Mouse (Mus musculus) midbrain, postnatal 0 days (tissue): Measurements from ENCODE around the gene Sept5. TPM values are rescaled to one million over a fixed set of nuclear protein-coding genes. Genes with fewer than 3 reads are reported as not detected.

ENCODE experiments used
- ATAC-seq: fragments of 200-750 bp; cut with Nextera tagmentation; 2 replicates; pipeline ENCODE4 v1.8.0; 2017; ENCODE audit warnings: moderate number of reproducible peaks, mild to moderate bottlenecking, moderate TSS enrichment, moderate library complexity; ENCODE audit not compliant: low FRiP score
- DNase-seq: peaks from one replicate; pipeline ENCODE4 v3.0.0-alpha.2; 2015; ENCODE audit warnings: low spot score
- H3K27ac ChIP-seq: fragments of 300-500 bp; sonication (generic); 2 replicates; pipeline ENCODE4 v1.5.1; 2014; ENCODE audit warnings: low read depth, mild to moderate bottlenecking, low read length, mixed read lengths
- H3K27me3 ChIP-seq: fragments of 300-500 bp; sonication (generic); 2 replicates; pipeline ENCODE4 v1.6.1; 2014; ENCODE audit warnings: low read length, control low read depth, mixed read lengths; ENCODE audit not compliant: insufficient read depth
- H3K36me3 ChIP-seq: fragments of 300-500 bp; sonication (generic); 2 replicates; pipeline ENCODE4 v1.6.1; 2014; ENCODE audit warnings: low read length, control low read depth, mixed read lengths; ENCODE audit not compliant: insufficient read depth
- H3K4me1 ChIP-seq: fragments of 300-500 bp; sonication (generic); 2 replicates; pipeline ENCODE4 v1.6.1; 2014; ENCODE audit warnings: mild to moderate bottlenecking, control low read depth, antibody characterized with exemption, low read length, mixed read lengths; ENCODE audit not compliant: insufficient read depth
- H3K4me2 ChIP-seq: fragments of 300-500 bp; sonication (generic); 2 replicates; pipeline ENCODE4 v1.6.1; 2014; ENCODE audit warnings: low read depth, mild to moderate bottlenecking, low read length, mixed read lengths; ENCODE audit not compliant: poor library complexity, severe bottlenecking
- H3K4me3 ChIP-seq: fragments of 300-500 bp; sonication (generic); 2 replicates; pipeline ENCODE4 v1.5.1; 2014; ENCODE audit warnings: low read depth, mild to moderate bottlenecking, low read length, moderate library complexity
- H3K9ac ChIP-seq: fragments of 300-500 bp; sonication (generic); replicated peaks from 2 replicates; pipeline ENCODE4 v1.6.1; 2014; ENCODE audit warnings: mild to moderate bottlenecking, low read length, moderate library complexity, mixed read lengths; ENCODE audit not compliant: poor library complexity, severe bottlenecking
- H3K9me3 ChIP-seq: fragments of 300-500 bp; sonication (generic); 2 replicates; pipeline ENCODE4 v1.6.1; 2016; ENCODE audit warnings: low read length, control low read depth
- CTCF ChIP-seq: IDR thresholded peaks from 2 replicates; pipeline ENCODE4 v1.5.1; 2016; ENCODE audit warnings: antibody characterized with exemption, mild to moderate bottlenecking
- WGBS: fragments of 180-500 bp; shearing (Covaris S2); extraction: QIAGEN DNeasy Blood & Tissue Kit; methylation state at CpG from one replicate; pipeline ENCODE4 v1.1.7; 2014; 5-methylcytosine and 5-hydroxymethylcytosine counted together
- polyA plus RNA-seq: library from polyadenylated mRNA; unstranded; fragments of >200 nt; fragmentation: Nextera tagmentation; extraction: Ambion mirVana; gene quantifications from 2 replicates; pipeline ENCODE4 v1.2.1, GENCODE M21; 2015
- total RNA-seq: library from RNA; depleted of rRNA; stranded (reverse); fragments of >200 nt; gene quantifications from 2 replicates; pipeline ENCODE4 v1.2.3, GENCODE M21; 2014

Gene Sept5
- total and polyA plus RNA-seq, 2 experiments from 2014 or later, result 247 to 407 TPM

DNA sequence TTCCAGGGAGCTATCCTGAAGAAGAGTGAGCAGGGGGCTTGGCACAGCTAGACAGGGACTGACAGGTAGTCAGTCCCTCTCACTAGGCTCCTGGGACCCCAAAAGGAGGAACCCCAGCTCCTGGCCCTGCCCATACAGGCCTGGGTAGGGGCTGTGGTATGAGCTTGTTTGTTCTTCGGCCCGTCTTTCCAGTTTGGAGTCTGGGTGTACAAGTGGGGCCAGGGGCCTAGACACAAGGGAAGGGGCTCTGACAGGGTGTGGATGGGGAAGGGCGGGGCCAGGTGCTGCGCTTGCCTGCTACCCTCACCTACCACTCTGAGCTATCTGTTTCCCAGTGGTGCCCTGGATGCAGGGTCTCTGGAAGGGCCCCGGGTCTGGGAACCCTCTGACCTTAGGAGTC, 24.0 kb downstream of the Sept5 start:
- WGBS, result 84% methylated on average over 5 of the region's 5 CpGs
- Histone ChIP-seq H3K9me3 (no peaks in the 10 kb centered on the region), H3K9ac (no peak overlapping the region), H3K36me3 (no peaks in the 10 kb centered on the region), H3K4me2 (no peak overlapping the region), H3K27me3 (0 out of 2 replicates have a peak, but pooled peaks cover 5% of the 10 kb centered on the region), H3K4me1 (no peaks in the 10 kb centered on the region), H3K4me3 (no peak overlapping the region), H3K27ac (no peak overlapping the region)
- ATAC-seq (no peak), DNase-seq (no peak)
- no peak for TF ChIP-seq CTCF

DNA sequence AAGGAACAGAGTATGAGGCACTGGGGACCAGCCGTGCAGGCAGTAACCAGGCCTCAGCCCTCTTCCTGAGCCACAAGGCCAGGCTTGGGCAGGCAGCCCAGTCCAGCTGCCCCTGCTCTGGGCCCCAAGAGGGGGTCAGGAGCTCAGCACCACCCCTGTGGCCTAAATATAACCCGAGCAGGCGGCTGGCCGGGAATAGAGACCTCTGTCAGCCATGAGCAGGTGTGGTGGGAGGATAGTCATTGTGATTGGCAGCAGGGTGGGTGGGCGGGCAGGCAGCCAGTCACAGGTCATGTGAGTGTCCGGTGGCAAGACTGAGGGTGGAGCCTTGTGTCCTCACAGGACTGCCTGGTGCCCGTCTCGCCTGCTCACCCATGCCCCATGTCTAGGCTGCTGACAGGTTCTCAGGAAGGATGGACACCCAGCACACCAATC, 25.5 kb downstream of the Sept5 start:
- Histone ChIP-seq H3K9me3 (no peaks in the 10 kb centered on the region), H3K9ac (no peak overlapping the region), H3K4me1 (no peaks in the 10 kb centered on the region), H3K4me2 (no peak overlapping the region), H3K27me3 (no peaks in the 10 kb centered on the region), H3K4me3 (no peak overlapping the region), H3K36me3 (no peaks in the 10 kb centered on the region), H3K27ac (no peak overlapping the region)
- DNase-seq (no peak), ATAC-seq (no peak)
- no peak for TF ChIP-seq CTCF
- 67% methylated on average over 8 of the region's 8 CpGs for WGBS

- no peak overlapping the region for H3K4me3 ChIP-seq
- H3K27ac ChIP-seq, result no peak overlapping the region
- H3K4me1 ChIP-seq, result no peaks in the 10 kb centered on the region
- WGBS, result 69% methylated on average over 7 of the region's 7 CpGs
- H3K9ac ChIP-seq, result no peak overlapping the region
- no peaks in the 10 kb centered on the region for H3K9me3 ChIP-seq
- no peak for TF ChIP-seq CTCF
- H3K4me2 ChIP-seq, result no peak overlapping the region
- DNase-seq (no peak), ATAC-seq (no peak)
- no peaks in the 10 kb centered on the region for H3K36me3 ChIP-seq
- no peaks in the 10 kb centered on the region for H3K27me3 ChIP-seq
Measured at GRCm38 (mm10) chr16:18601447-18601846, 28.3 kb downstream of the Sept5 start.

DNA sequence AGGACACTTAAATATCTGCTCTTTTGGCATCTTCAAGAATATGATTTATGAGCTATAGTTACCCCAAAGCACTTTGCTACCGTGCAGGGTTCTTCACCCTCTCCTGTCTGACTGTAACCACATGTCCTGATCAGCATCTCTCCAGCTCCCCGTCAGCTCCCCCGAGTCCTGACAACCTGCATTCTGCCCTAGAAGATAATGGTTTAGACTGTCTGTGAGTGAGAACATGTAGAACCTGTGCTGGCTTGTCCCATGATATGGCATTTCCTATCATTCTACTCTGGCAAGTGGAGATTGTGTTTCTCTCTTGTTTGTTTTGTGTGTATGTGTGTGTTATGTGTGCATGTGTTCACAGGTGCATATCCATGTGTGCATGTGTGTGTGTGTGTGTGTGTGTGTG, 31.7 kb downstream of the Sept5 start:
- Histone ChIP-seq H3K4me2 (no peak overlapping the region), H3K9me3 (no peaks in the 10 kb centered on the region), H3K36me3 (no peaks in the 10 kb centered on the region), H3K9ac (no peak overlapping the region), H3K27me3 (peaks cover 8% of the 10 kb centered on the region), H3K4me1 (no peaks in the 10 kb centered on the region), H3K4me3 (no peak overlapping the region), H3K27ac (no peak overlapping the region)
- DNase-seq (no peak), ATAC-seq (no peak)
- 91% methylated on average over 3 of the region's 3 CpGs for WGBS
- TF ChIP-seq CTCF, result no peak

DNA sequence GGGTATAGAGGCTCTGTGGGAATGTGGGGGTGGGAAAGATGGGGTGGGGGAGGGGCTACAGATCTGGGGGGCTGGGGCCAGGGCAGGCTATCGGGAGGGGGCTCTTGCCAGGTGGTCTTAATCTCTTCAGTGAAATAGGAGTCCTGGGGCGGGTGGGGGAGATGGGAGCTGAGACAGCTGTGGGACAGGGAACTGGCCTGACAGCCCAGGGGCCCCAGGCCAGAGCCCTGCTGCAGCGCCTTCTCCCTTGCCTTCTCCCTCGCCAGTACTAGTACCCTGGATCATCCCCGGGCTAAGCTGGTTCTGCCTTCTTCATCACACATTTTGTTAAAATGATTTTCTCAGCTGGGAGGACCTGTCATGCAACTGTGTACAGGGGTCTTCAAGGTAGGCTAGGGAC, 33.5 kb downstream of the Sept5 start:
- 45% methylated on average over 5 of the region's 5 CpGs for WGBS
- H3K4me2 ChIP-seq, result no peak overlapping the region
- H3K9ac ChIP-seq, result no peak overlapping the region
- no peak overlapping the region for H3K27ac ChIP-seq
- H3K27me3 ChIP-seq, result peaks cover 20% of the 10 kb centered on the region
- no peaks in the 10 kb centered on the region for H3K9me3 ChIP-seq
- H3K4me3 ChIP-seq, result no peak overlapping the region
- 0 out of 2 replicates have a peak, but pooled peaks cover 2% of the 10 kb centered on the region for H3K4me1 ChIP-seq
- ATAC-seq (no peak), DNase-seq (no peak)
- no peaks in the 10 kb centered on the region for H3K36me3 ChIP-seq
- TF ChIP-seq CTCF, result no peak

DNA sequence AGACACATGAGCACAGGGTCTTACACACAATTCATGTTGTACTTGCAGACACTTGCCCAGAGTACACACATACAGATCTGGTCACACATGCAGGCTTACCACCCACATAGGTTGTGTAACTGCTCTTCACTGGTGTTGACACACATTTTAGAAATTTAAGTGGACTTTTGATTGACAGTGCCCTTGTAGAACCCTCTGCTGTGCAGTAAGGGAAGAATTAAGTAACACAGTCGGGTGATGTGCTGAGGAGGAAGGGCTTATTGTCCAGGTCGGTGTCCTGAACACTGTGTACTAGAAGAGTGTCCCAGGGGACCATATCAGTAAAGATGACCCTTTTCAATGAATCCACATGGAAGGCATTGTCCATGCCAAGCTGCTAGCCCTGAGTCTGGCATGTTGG, 35.8 kb downstream of the Sept5 start:
- no peak for TF ChIP-seq CTCF
- no peak for DNase-seq
- no peaks in the 10 kb centered on the region for H3K9me3 ChIP-seq
- no peak overlapping the region for H3K4me2 ChIP-seq
- H3K4me3 ChIP-seq, result no peak overlapping the region
- H3K36me3 ChIP-seq, result no peaks in the 10 kb centered on the region
- ATAC-seq, result no peak
- H3K27ac ChIP-seq, result no peak overlapping the region
- 75% methylated on average over 2 of the region's 2 CpGs for WGBS
- 0 out of 2 replicates have a peak, but pooled peaks cover 7% of the 10 kb centered on the region for H3K4me1 ChIP-seq
- no peak overlapping the region for H3K9ac ChIP-seq
- H3K27me3 ChIP-seq, result peaks cover 42% of the 10 kb centered on the region
